Mouse (Mus musculus) MEL (cell line): ENCODE measurements around the gene Rnf26. TPM values are rescaled to one million over a fixed set of nuclear protein-coding genes. Genes with fewer than 3 reads are reported as not detected.

ENCODE experiments used
- DNase-seq: peaks from one replicate; pipeline ENCODE4 v3.0.0; 2011; ENCODE audit warnings: low read depth, low spot score
- H3K27ac ChIP-seq: 2 replicates; pipeline ENCODE4 v1.5.1; 2012; ENCODE audit warnings: low read depth, mild to moderate bottlenecking, control low read depth, low read length, moderate library complexity; ENCODE audit not compliant: control insufficient read depth
- H3K27me3 ChIP-seq, 2 experiments: fragments of 150-350 bp in 1 of 2; sonication (generic) in 1 of 2; 2 replicates each; pipeline ENCODE4 v1.6.1; 2012; ENCODE audit warnings: low read length in 2 of 2, mild to moderate bottlenecking in 2 of 2, improper control_type of control experiment in 1 of 2, moderate library complexity in 1 of 2; ENCODE audit not compliant: insufficient read depth in 2 of 2, control insufficient read depth in 1 of 2
- H3K36me3 ChIP-seq, 2 experiments: 2 replicates each; pipeline ENCODE4 v1.6.1; 2012 to 2014; ENCODE audit warnings: low read length in 2 of 2, improper control_type of control experiment in 1 of 2, inconsistent platforms in 1 of 2, mild to moderate bottlenecking in 1 of 2; ENCODE audit not compliant: insufficient read depth in 2 of 2, control insufficient read depth in 1 of 2
- H3K4me1 ChIP-seq, 2 experiments: fragments of 150-350 bp in 1 of 2; sonication (generic) in 1 of 2; 2 replicates each; pipeline ENCODE4 v1.6.1; 2012; ENCODE audit warnings: low read length in 2 of 2, improper control_type of control experiment in 1 of 2, mild to moderate bottlenecking in 1 of 2; ENCODE audit not compliant: insufficient read depth in 2 of 2, control insufficient read depth in 1 of 2
- H3K4me3 ChIP-seq, 2 experiments: fragments of 150-350 bp in 1 of 2; sonication (generic) in 1 of 2; 2 replicates each; pipeline ENCODE4 v1.5.1; 2012; ENCODE audit warnings: low read depth in 2 of 2, low read length in 2 of 2, mild to moderate bottlenecking in 2 of 2, moderate library complexity in 2 of 2, control low read depth in 1 of 2, improper control_type of control experiment in 1 of 2; ENCODE audit not compliant: control insufficient read depth in 1 of 2, insufficient read depth in 1 of 2
- H3K79me2 ChIP-seq: 2 replicates; pipeline ENCODE4 v1.6.1; 2012; ENCODE audit warnings: mild to moderate bottlenecking, low read length, moderate library complexity; ENCODE audit not compliant: control insufficient read depth, poor library complexity, insufficient read depth
- H3K9ac ChIP-seq: 2 replicates; pipeline ENCODE4 v1.6.1; 2012; ENCODE audit warnings: low read depth, mild to moderate bottlenecking, control low read depth, low read length, moderate library complexity; ENCODE audit not compliant: control insufficient read depth, poor library complexity, severe bottlenecking
- H3K9me3 ChIP-seq: fragments of 150-350 bp; sonication (generic); replicated peaks from 2 replicates; pipeline ENCODE4 v1.6.1; 2012; ENCODE audit warnings: mild to moderate bottlenecking, low read length, improper control_type of control experiment, moderate library complexity; ENCODE audit not compliant: insufficient read depth
- BHLHE40 ChIP-seq: IDR thresholded peaks from 2 replicates; pipeline ENCODE4 v1.6.1; 2012; ENCODE audit warnings: low read depth, mild to moderate bottlenecking, inconsistent platforms, low read length, improper control_type of control experiment, borderline replicate concordance
- CHD1 ChIP-seq: IDR thresholded peaks from 2 replicates; pipeline ENCODE4 v1.6.1; 2012; ENCODE audit warnings: low read depth, mild to moderate bottlenecking, inconsistent platforms, low read length, improper control_type of control experiment
- CHD2 ChIP-seq: IDR thresholded peaks from 2 replicates; pipeline ENCODE4 v1.6.1; 2011; ENCODE audit warnings: low read length, improper control_type of control experiment
- CTCF ChIP-seq, 3 experiments: IDR thresholded peaks in 2 of 3; conservative IDR thresholded peaks in 1 of 3; 2 replicates each; pipeline ENCODE4 v1.5.1; 2011 to 2012; ENCODE audit warnings: low read length in 3 of 3, low read depth in 2 of 3, mild to moderate bottlenecking in 2 of 3, improper control_type of control experiment in 1 of 3, inconsistent platforms in 1 of 3, mixed read lengths in 1 of 3, moderate library complexity in 1 of 3; ENCODE audit not compliant: control insufficient read depth in 1 of 3, insufficient read depth in 1 of 3, poor library complexity in 1 of 3, severe bottlenecking in 1 of 3
- E2F4 ChIP-seq: IDR thresholded peaks from 2 replicates; pipeline ENCODE4 v1.6.1; 2011; ENCODE audit warnings: low read depth, low read length, improper control_type of control experiment, borderline replicate concordance
- ELF1 ChIP-seq: IDR thresholded peaks from 2 replicates; pipeline ENCODE4 v1.6.1; 2014; ENCODE audit warnings: low read depth, mild to moderate bottlenecking, inconsistent platforms, low read length, improper control_type of control experiment, moderate library complexity
- ETS1 ChIP-seq: IDR thresholded peaks from 2 replicates; pipeline ENCODE4 v1.6.1; 2012; ENCODE audit warnings: low read depth, mild to moderate bottlenecking, inconsistent platforms, low read length, improper control_type of control experiment, moderate library complexity
- GABPA ChIP-seq: IDR thresholded peaks from 2 replicates; pipeline ENCODE4 v1.6.1; 2012; ENCODE audit warnings: low read depth, mild to moderate bottlenecking, inconsistent platforms, low read length, improper control_type of control experiment, moderate library complexity
- HCFC1 ChIP-seq: IDR thresholded peaks from 2 replicates; pipeline ENCODE4 v1.6.1; 2012; ENCODE audit warnings: low read depth, mild to moderate bottlenecking, inconsistent platforms, low read length, improper control_type of control experiment, moderate library complexity
- JUND ChIP-seq: IDR thresholded peaks from 2 replicates; pipeline ENCODE4 v1.6.1; 2011; ENCODE audit warnings: low read depth, mild to moderate bottlenecking, improper control_type of control experiment, low read length
- KAT2A ChIP-seq: conservative IDR thresholded peaks from 2 replicates; pipeline ENCODE4 v1.6.1; 2012; ENCODE audit warnings: low read depth, low read length, improper control_type of control experiment, inconsistent platforms
- MAX ChIP-seq: IDR thresholded peaks from 2 replicates; pipeline ENCODE4 v1.6.1; 2011; ENCODE audit warnings: low read length, improper control_type of control experiment
- MYC ChIP-seq: IDR thresholded peaks from 2 replicates; pipeline ENCODE4 v1.6.1; 2011; ENCODE audit warnings: low read depth, mild to moderate bottlenecking, low read length, improper control_type of control experiment, moderate library complexity
- NRF1 ChIP-seq: IDR thresholded peaks from 2 replicates; pipeline ENCODE4 v1.6.1; 2014; ENCODE audit warnings: low read depth, mild to moderate bottlenecking, inconsistent platforms, low read length, improper control_type of control experiment, moderate library complexity; ENCODE audit not compliant: poor library complexity, insufficient read depth, severe bottlenecking
- POLR2AphosphoS2 ChIP-seq: IDR thresholded peaks from 2 replicates; pipeline ENCODE4 v1.6.1; 2011; ENCODE audit warnings: low read length, improper control_type of control experiment
- POLR2AphosphoS5 ChIP-seq: IDR thresholded peaks from 2 replicates; pipeline ENCODE4 v1.6.1; 2012; ENCODE audit warnings: low read depth, borderline replicate concordance, mild to moderate bottlenecking, inconsistent platforms, low read length, moderate library complexity, mixed read lengths
- RAD21 ChIP-seq: IDR thresholded peaks from 2 replicates; pipeline ENCODE4 v1.6.1; 2011; ENCODE audit warnings: mild to moderate bottlenecking, low read depth, low read length, improper control_type of control experiment
- RCOR1 ChIP-seq: IDR thresholded peaks from 2 replicates; pipeline ENCODE4 v1.6.1; 2012; ENCODE audit warnings: low read depth, mild to moderate bottlenecking, inconsistent platforms, low read length, improper control_type of control experiment
- SIN3A ChIP-seq: IDR thresholded peaks from 2 replicates; pipeline ENCODE4 v1.6.1; 2012; ENCODE audit warnings: low read length, improper control_type of control experiment, inconsistent platforms
- SMC3 ChIP-seq: IDR thresholded peaks from 2 replicates; pipeline ENCODE4 v1.6.1; 2011; ENCODE audit warnings: low read depth, low read length, improper control_type of control experiment
- TBP ChIP-seq: IDR thresholded peaks from 2 replicates; pipeline ENCODE4 v1.8.0; 2011; ENCODE audit warnings: low read depth, low read length, improper control_type of control experiment
- TCF12 ChIP-seq: IDR thresholded peaks from 2 replicates; pipeline ENCODE4 v1.6.1; 2014; ENCODE audit warnings: low read depth, mild to moderate bottlenecking, inconsistent platforms, low read length, improper control_type of control experiment, moderate library complexity
- UBTF ChIP-seq: IDR thresholded peaks from 2 replicates; pipeline ENCODE4 v1.6.1; 2012; ENCODE audit warnings: low read depth, mild to moderate bottlenecking, inconsistent platforms, low read length, improper control_type of control experiment, moderate library complexity, borderline replicate concordance; ENCODE audit not compliant: insufficient read depth
- USF1 ChIP-seq: IDR thresholded peaks from 2 replicates; pipeline ENCODE4 v1.6.1; 2014; ENCODE audit warnings: low read depth, mild to moderate bottlenecking, inconsistent platforms, low read length, improper control_type of control experiment, moderate library complexity
- ZC3H11A ChIP-seq: IDR thresholded peaks from 2 replicates; pipeline ENCODE4 v1.6.1; 2012; ENCODE audit warnings: low read depth, mild to moderate bottlenecking, inconsistent platforms, low read length, improper control_type of control experiment
- ZKSCAN1 ChIP-seq: IDR thresholded peaks from 2 replicates; pipeline ENCODE4 v1.6.1; 2012; ENCODE audit warnings: low read depth, mild to moderate bottlenecking, inconsistent platforms, low read length, improper control_type of control experiment, moderate library complexity
- ZMIZ1 ChIP-seq: IDR thresholded peaks from 2 replicates; pipeline ENCODE4 v1.6.1; 2012; ENCODE audit warnings: low read depth, mild to moderate bottlenecking, inconsistent platforms, low read length, improper control_type of control experiment, moderate library complexity
- polyA plus RNA-seq, 2 experiments: library from polyadenylated mRNA; stranded (reverse) in 1 of 2; unstranded in 1 of 2; fragments of >175 nt in 1 of 2; fragments of >200 nt in 1 of 2; gene quantifications; 2 replicates each; pipeline versions ENCODE4 v1.2.1 to v1.2.4; 2012; ENCODE audit warnings: low replicate concordance in 2 of 2, low read depth in 1 of 2; ENCODE audit not compliant: insufficient read length in 2 of 2, insufficient read depth in 1 of 2, missing spikeins in 1 of 2
- total RNA-seq: library from RNA; depleted of rRNA; stranded (reverse); fragments of 300-350 nt; gene quantifications from 2 replicates; pipeline ENCODE4 v1.2.3, GENCODE M21; 2012

Gene Rnf26
- total and polyA plus RNA-seq, 3 experiments = 14.0 to 55.1 TPM; not detected in 1

- no peak overlapping the region for H3K4me3 ChIP-seq
- TF ChIP-seq RAD21 (no peak), ZKSCAN1 (no peak), NRF1 (no peak), MYC (no peak), ELF1 (no peak), CTCF (IDR thresholded peaks at IDR 0.05 in 2 of 3, conservative IDR thresholded peaks at IDR 0.05 in 1 of 3; ENCODE audit: control insufficient read depth in 1 of 3, insufficient read depth in 1 of 3, low read depth in 2 of 3, low read length in 3 of 3, poor library complexity in 1 of 3, severe bottlenecking in 1 of 3) (no peak), CHD2 (no peak), SIN3A (no peak), ZC3H11A (no peak), MAX (no peak), KAT2A (no peak), GABPA (no peak), BHLHE40 (no peak), HCFC1 (no peak), JUND (no peak), SMC3 (no peak), UBTF (no peak), POLR2AphosphoS2 (no peak), E2F4 (no peak)
- TF ChIP-seq, all 39 proteins: peak for 0
- no peak for DNase-seq
- H3K4me1 ChIP-seq = peaks cover 5 to 48% of the 10 kb centered on the region in 2 experiments
- H3K9ac ChIP-seq = peak overlapping the region; percentile 10; the same call in 1 of the 2 replicates
- no peaks in the 10 kb centered on the region for H3K9me3 ChIP-seq
- peaks cover 0 to 35% of the 10 kb centered on the region in 2 experiments; a peak in 2 of 4 replicates for H3K36me3 ChIP-seq
- no peaks in the 10 kb centered on the region for H3K27me3 ChIP-seq
- H3K27ac ChIP-seq = no peak overlapping the region
- H3K79me2 ChIP-seq = no peaks in the 10 kb centered on the region
Measured at GRCm38 (mm10) chr9:44046426-44046825, 66.9 kb downstream of the Rnf26 start.

DNA sequence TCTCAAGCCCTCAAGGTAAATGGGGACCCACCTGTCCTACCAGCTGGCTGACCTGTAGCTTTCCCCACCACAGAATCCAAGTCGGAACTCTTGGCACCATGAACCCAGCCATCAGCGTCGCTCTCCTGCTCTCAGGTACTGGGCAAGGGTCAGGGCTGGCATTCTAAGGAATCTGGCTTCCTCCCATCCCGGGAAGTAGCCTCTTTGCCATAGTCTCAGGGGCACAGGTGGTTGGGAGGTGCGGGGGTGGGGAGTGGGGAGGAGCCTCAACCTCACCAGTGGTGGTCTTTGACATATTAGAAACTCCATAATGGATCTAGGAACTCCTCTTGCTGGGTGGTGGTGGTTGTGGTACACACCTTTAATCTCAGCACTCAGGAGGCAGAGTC lies 67.4 kb downstream of the Rnf26 start:
- H3K4me3 ChIP-seq = no peak overlapping the region
- H3K9ac ChIP-seq = no peak overlapping the region
- no peak for TF ChIP-seq TBP
- no peak for TF ChIP-seq RCOR1
- TF ChIP-seq MYC = no peak
- TF ChIP-seq POLR2AphosphoS5 = no peak
- no peak for TF ChIP-seq CHD1
- no peak for TF ChIP-seq ZMIZ1
- TF ChIP-seq TCF12 = no peak
- TF ChIP-seq ELF1 = no peak
- no peak for TF ChIP-seq POLR2AphosphoS2
- no peak for TF ChIP-seq SIN3A
- TF ChIP-seq ETS1 = no peak
- TF ChIP-seq USF1 = no peak
- H3K4me1 ChIP-seq = peaks cover 5 to 49% of the 10 kb centered on the region in 2 experiments
- no peaks in the 10 kb centered on the region for H3K9me3 ChIP-seq
- DNase-seq = no peak
- no peak overlapping the region for H3K27ac ChIP-seq
- peaks cover 0 to 35% of the 10 kb centered on the region in 2 experiments; a peak in 2 of 4 replicates for H3K36me3 ChIP-seq
- H3K79me2 ChIP-seq = no peaks in the 10 kb centered on the region
- H3K27me3 ChIP-seq = no peaks in the 10 kb centered on the region
